In genomic region chr11:59307422-59308163, GRCm38 (mm10) we compare ENCODE assay signal across 8 mouse cellular contexts. TPM values are rescaled to one million over a fixed set of nuclear protein-coding genes. Genes with fewer than 3 reads are reported as not detected.
DNase-seq lines count a peak whose midpoint lies in the region; ATAC-seq and TF ChIP-seq lines count a peak whose summit lies in the region.

No protein-coding gene starts in this region.

- ATAC-seq in heart, embryonic 16.5 days (replicated peaks; ENCODE audit: extremely low read depth, insufficient read depth, low FRiP score) = peak; percentile 57
- peak; percentile 50 for ATAC-seq in neural tube, embryonic 14.5 days (ENCODE audit: low read depth)

- H3K9me3 ChIP-seq in heart, embryonic 16.5 days (replicated peaks; ENCODE audit: control insufficient read depth, low read length) = no peaks in the 10 kb centered on the region
- H3K9me3 ChIP-seq in neural tube, embryonic 14.5 days (ENCODE audit: control insufficient read depth, low read length) = no peaks in the 10 kb centered on the region

- H3K27me3 ChIP-seq in heart, embryonic 16.5 days (ENCODE audit: control insufficient read depth, insufficient read depth, low read length) = peaks cover 28% of the 10 kb centered on the region
- H3K27me3 ChIP-seq in neural tube, embryonic 14.5 days (ENCODE audit: control insufficient read depth, insufficient read depth, low read length) = peaks cover 44% of the 10 kb centered on the region

- no peak for TF ChIP-seq POLR2A in embryonic fibroblast, embryonic 13.5 days (IDR thresholded peaks at IDR 0.05; ENCODE audit: low read depth, low read length)

- WGBS in heart, embryonic 16.5 days = 1% methylated on average over 45 of the region's 45 CpGs
- 1% methylated on average over 45 of the region's 45 CpGs for WGBS in neural tube, embryonic 14.5 days

- peak overlapping the region; percentile 75 for H3K9ac ChIP-seq in heart, embryonic 16.5 days (ENCODE audit: low read length)
- H3K9ac ChIP-seq in neural tube, embryonic 14.5 days (replicated peaks; ENCODE audit: low read depth, low read length) = 0 out of 2 replicates have a peak overlapping the region, but pooled peaks have one; percentile 56

- peaks cover 8% of the 10 kb centered on the region; the same call in 1 of the 2 replicates for H3K4me1 ChIP-seq in embryonic fibroblast, embryonic 13.5 days (ENCODE audit: control insufficient read depth, insufficient read depth, low read length)
- H3K4me1 ChIP-seq in heart, embryonic 16.5 days (ENCODE audit: control insufficient read depth, insufficient read depth, low read length) = peaks cover 21% of the 10 kb centered on the region
- H3K4me1 ChIP-seq in neural tube, embryonic 14.5 days (ENCODE audit: control insufficient read depth, insufficient read depth, low read length) = peaks cover 11% of the 10 kb centered on the region

- peak; percentile 51 for TF ChIP-seq CTCF in embryonic fibroblast, embryonic 13.5 days (IDR thresholded peaks at IDR 0.05; ENCODE audit: borderline replicate concordance, insufficient read depth, low read length)

- DNase-seq in spleen, adult 18-20 months = peak; percentile 20 to 46
- no peak for DNase-seq in spleen, adult 12 weeks (ENCODE audit: low spot score)
- DNase-seq in kidney, postnatal 25 days = peak; percentile 87 to 89
- DNase-seq in lung, adult 18-20 months = peak; percentile 83 to 88
- peak; percentile 14 to 52 for DNase-seq in thymus, postnatal 10 days (ENCODE audit: low spot score in 2 of 2)

- H3K4me3 ChIP-seq in embryonic fibroblast, embryonic 13.5 days (ENCODE audit: insufficient read depth, low read length) = peak overlapping the region; percentile 52
- peak overlapping the region; percentile 71 for H3K4me3 ChIP-seq in heart, embryonic 16.5 days (ENCODE audit: low read length)
- peak overlapping the region; percentile 52 for H3K4me3 ChIP-seq in neural tube, embryonic 14.5 days (ENCODE audit: low read depth, low read length)

- no peak overlapping the region for H3K27ac ChIP-seq in embryonic fibroblast, embryonic 13.5 days (ENCODE audit: insufficient read depth, low read length)
- no peak overlapping the region for H3K27ac ChIP-seq in heart, embryonic 16.5 days (ENCODE audit: low read length)
- H3K27ac ChIP-seq in neural tube, embryonic 14.5 days (ENCODE audit: low read depth, low read length) = no peak overlapping the region

- H3K36me3 ChIP-seq in heart, embryonic 16.5 days (ENCODE audit: control insufficient read depth, insufficient read depth) = no peaks in the 10 kb centered on the region
- no peaks in the 10 kb centered on the region for H3K36me3 ChIP-seq in neural tube, embryonic 14.5 days (ENCODE audit: control insufficient read depth, insufficient read depth, low read length)

- H3K4me2 ChIP-seq in heart, embryonic 16.5 days (ENCODE audit: low read depth, low read length) = peak overlapping the region; percentile 90
- peak overlapping the region; percentile 76 for H3K4me2 ChIP-seq in neural tube, embryonic 14.5 days (ENCODE audit: low read depth, low read length)

RNA-seq across cellular contexts. Expression of gene Wnt9a, which starts 0.9 kb away (rescaled TPM):
- polyA plus RNA-seq in embryonic fibroblast, embryonic 13.5 days (2011; ENCODE audit: insufficient read length, low read depth, missing spikeins) = 7.5 and 7.6 TPM in 2 replicates
- 2.7 and 2.9 TPM in 2 replicates for polyA plus RNA-seq in heart, embryonic 16.5 days (2015; fragmentation: Nextera tagmentation; extraction: Ambion mirVana)
- 0.72 and 2.1 TPM in 2 replicates for polyA plus RNA-seq in neural tube, embryonic 14.5 days (2014; fragmentation: Nextera tagmentation; extraction: Ambion mirVana)

RNA-seq across cellular contexts. Expression of gene Wnt3a, which starts 17.0 kb away (rescaled TPM):
- polyA plus RNA-seq in embryonic fibroblast, embryonic 13.5 days (2011; ENCODE audit: insufficient read length, low read depth, missing spikeins) = not detected in 2 replicates
- not detected in 2 replicates for polyA plus RNA-seq in heart, embryonic 16.5 days (2015; fragmentation: Nextera tagmentation; extraction: Ambion mirVana)
- polyA plus RNA-seq in neural tube, embryonic 14.5 days (2014; fragmentation: Nextera tagmentation; extraction: Ambion mirVana) = 0.12 and 0.31 TPM in 2 replicates
